Mouse (Mus musculus): ENCODE results near the gene Jmjd1c.
A peak's percentile ranks its signal among the peaks of the same experiment; 100 is the strongest.
"Not testable (repeated sequence)": the region's sequence is repeated elsewhere in the genome, so short reads cannot be mapped to it uniquely, and the experiment has no call there.

Gene Jmjd1c

GRCm38 (mm10) chr10:67100831-67101251 lies 4.9 kb downstream of the Jmjd1c start:
- peak; percentile 69 for DNase-seq (ENCODE audit: low read depth, low spot score)

DNA sequence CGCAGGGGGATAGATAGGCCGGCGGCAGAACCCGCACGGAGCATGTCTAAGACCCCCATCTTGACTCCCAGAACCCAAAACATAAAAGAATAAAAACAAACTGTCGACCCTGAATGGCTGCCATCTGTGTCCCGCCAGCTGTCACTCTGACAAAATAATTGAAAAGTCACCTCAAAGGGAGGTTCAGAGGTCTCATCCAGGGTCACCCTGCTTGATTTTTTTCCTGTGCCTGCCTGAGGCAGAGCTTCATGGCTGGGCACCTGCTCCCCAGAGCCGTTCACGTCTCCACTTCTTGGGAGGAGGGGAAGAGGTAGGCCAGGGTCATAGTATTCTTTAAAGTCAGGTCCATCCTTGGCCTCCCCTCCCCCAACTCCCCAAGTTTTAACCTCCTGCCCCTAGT lies 8.6 kb downstream of the Jmjd1c start:
- DNase-seq (ENCODE audit: low read depth, low spot score), result no peak

- no peak for DNase-seq (ENCODE audit: low read depth, low spot score)
Observed at GRCm38 (mm10) chr10:67105331-67106217, 9.6 kb downstream of the Jmjd1c start.

DNA sequence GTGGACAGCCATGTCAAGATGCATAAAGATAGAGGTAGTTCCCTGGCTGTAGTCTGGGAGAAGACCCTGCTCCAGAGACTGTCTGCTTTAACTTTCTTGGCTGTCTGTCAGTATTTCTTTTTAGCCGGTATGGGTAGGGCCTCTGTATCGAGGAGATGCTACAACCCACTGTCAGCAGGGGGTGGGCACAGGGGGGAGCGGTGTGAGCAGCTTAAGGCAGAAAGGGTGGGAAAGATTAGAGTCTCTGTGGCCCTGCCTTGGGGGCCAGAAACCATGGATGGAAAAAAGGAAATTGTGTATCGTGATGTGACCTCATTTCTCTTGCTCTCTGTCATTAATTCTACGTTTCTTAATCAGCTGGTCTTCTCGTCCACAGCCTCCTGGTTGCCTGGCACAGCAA lies 10.5 kb downstream of the Jmjd1c start:
- no peak for DNase-seq (ENCODE audit: low read depth, low spot score)

DNA sequence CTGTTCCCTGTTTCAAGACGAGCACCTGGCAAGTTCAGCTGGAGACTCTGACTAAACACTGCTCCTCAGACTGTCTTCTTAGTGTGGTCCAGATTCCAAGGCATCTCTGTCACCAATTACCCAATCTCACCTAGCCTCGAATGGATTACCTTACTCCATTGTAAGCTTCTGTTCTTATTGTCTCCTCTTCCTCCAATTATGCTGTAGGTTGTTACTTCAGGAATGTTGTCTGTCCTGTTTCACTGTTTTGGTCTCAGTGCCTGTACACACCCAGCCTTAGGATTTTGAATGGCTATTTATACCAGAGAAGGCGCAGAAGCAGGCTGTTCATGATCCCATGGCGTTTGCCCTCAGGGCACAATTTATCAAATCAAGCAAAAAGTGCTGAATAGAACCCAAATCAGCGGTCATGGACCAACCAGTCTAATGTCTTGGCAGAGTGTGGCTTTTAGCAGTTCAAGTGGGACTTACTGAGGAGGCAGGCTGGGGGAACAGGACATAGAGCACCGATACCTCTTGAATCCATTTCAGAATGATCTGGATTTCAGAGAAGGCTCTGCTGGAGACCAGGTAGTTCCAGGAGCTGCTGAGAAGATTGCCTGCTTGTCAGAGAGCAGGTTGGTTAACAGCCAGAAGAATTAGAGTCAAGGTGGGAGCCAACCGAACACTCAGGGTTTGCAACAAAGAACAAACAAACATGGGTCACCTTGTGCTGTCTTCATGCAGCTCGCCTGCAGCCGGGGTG lies 11.3 kb downstream of the Jmjd1c start:
- no peak for DNase-seq (ENCODE audit: low read depth, low spot score)

- DNase-seq (ENCODE audit: low read depth, low spot score), result no peak
Observed at GRCm38 (mm10) chr10:67108096-67108495, 12.2 kb downstream of the Jmjd1c start.

DNA sequence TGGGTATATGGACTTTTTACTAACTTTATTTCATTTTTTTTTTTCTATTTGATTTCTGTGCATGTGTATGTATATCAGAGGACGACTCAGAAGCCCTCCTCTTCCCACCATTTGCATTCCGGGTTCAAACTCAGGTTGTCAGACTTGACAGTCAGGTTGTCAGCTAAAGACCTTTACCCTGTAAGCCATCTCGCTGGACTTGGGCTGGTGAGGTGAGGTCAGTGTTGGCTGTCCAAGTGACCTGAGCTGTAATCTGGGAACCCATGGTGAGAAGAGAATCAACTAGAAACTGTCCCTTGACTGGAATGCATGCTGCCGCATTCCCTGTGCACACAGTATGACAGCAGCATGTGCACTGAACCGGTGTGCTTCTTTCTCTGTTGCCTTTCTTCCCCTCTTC lies 13.7 kb downstream of the Jmjd1c start:
- DNase-seq (ENCODE audit: low read depth, low spot score), result no peak

DNA sequence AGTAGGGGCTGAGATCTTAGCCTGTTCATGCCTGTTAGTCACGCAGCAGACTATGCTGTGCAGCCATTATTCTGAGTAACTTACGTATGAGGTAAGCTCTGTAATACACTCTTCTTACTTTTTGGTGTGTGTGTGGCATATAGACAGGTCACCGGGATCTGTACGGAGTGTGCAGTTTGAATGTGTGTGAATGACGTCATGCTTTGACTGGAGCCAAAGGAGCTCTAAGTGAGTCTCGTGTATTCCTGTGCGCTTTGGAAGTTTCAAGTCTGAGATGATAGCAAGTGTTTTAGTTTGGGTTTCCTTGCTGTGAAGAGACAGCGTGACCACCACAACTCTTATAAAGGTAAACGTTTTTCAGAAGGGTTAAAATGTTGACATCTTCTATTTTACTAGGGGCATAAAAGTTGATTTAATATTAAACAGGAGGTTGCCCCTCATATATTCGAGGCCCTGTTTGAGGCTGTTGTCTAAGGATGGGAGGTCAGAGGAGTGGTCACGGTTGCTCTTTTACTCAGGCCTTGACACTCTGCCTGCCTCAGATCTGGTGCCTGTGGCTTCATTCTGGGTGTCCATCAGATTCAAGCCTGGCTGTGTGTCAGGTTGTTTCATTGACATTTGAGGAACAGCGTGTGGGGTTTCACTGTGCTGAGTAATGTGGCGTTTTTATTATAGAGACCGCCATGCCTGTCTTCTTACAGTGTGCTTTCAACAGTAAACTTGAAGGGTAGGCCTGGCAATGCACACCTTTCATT lies 15.3 kb downstream of the Jmjd1c start:
- DNase-seq (ENCODE audit: low read depth, low spot score), result no peak

DNA sequence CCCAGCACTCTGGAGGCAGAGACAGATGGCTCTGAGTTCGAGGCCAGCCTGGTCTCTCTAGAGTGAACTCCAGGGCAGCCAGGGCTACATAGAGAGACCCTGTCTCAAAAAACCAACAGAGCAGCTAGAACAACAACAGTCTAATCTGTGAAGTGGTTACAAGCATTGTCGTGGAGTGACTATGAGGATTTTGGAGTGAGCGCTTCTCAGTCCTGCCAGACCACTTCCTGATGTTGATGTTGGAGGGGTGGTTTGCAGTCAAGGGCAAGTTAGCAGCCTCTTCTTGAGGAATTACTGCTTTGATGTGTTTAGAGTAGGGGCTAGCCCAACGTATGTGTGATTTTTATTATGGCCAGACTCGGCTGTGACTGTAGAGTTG lies 15.9 kb downstream of the Jmjd1c start:
- peak; percentile 42 for DNase-seq (ENCODE audit: low read depth, low spot score)

DNA sequence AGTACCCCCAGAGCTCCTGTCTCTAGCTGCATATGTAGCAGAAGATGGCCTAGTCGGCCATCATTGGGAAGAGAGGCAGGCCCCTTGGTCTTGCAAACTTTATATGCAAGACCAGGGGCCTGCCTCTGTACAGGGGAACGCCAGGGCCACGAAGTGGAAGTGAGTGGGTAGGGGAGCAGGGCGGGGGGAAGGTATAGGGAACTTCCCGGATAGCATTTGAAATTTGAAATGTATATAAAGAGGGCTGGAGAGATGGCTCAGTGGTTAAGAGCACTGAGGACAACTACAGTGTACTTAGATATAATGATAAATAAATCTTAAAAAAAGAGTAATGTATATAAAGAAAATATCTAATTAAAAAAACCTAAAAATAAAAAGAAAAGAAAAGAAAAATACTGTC lies 17.0 kb downstream of the Jmjd1c start:
- DNase-seq (ENCODE audit: low read depth, low spot score), result not testable (repeated sequence)

GRCm38 (mm10) chr10:67113833-67114232 lies 17.9 kb downstream of the Jmjd1c start:
- DNase-seq (ENCODE audit: low read depth, low spot score), result no peak

GRCm38 (mm10) chr10:67115115-67115514 lies 19.2 kb downstream of the Jmjd1c start:
- no peak for DNase-seq (ENCODE audit: low read depth, low spot score)

GRCm38 (mm10) chr10:67115666-67116091 lies 19.8 kb downstream of the Jmjd1c start:
- DNase-seq (ENCODE audit: low read depth, low spot score), result no peak

DNA sequence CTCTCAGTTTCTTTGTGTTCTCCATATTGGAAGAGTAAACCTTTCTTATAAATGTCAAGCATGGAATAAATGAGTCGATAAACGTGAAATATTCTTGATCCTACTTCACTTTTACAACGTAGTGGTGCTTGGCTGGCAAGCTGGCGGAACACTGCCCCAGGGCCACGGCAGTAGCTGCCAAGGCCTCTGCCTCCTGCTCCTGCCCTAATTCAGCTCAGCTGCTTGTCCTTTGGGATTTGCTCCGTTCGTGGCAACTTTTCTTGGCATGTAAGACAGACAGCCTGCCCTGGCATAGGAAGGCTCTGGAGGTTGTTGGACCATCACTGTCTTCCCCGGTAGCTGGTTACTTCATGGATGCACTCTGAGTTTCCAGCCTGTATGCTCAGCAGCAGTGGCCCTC lies 20.3 kb downstream of the Jmjd1c start:
- no peak for DNase-seq (ENCODE audit: low read depth, low spot score)

- no peak for DNase-seq (ENCODE audit: low read depth, low spot score)
Observed at GRCm38 (mm10) chr10:67119291-67119690, 23.4 kb downstream of the Jmjd1c start.

GRCm38 (mm10) chr10:67120180-67120579 lies 24.3 kb downstream of the Jmjd1c start:
- no peak for DNase-seq (ENCODE audit: low read depth, low spot score)

DNA sequence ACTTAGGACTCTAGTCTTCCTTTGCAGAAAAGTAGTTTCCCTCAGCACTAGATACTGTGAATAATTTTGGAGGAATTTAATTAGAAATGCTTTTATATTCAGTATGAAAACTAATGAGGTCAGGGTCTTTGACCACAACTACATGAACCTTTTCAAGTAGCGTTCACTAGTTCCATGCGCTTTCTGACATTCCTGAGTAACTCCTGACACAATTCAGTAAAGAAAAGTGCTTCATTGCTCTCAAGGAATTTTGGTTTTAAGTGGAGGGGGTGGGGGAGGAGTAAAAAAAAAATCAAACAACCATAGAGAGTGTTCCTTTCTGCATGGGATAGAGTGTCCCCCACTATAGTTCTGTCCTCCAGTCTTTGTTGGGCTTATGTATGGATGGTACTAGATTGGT lies 24.7 kb downstream of the Jmjd1c start:
- DNase-seq (ENCODE audit: low read depth, low spot score), result no peak

DNA sequence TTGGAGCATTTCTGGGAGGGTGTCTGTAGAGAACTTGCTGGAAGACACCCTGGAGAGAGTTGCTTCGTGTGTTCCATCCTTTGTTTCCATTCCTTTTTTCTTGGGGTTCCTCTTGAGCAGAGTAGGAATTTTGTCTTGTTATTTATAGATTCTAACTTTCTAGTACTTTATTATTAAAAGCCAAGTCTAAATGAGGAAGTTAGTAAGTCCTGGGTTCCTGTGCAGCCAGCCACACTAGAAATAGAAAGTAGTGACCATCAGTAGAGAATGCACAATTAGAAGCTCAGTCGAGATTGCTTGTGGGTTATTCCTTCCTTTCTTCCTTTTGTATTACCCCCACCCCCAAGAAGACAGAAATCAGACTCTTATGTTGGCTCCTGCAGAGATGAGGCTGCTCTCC lies 27.8 kb downstream of the Jmjd1c start:
- DNase-seq (ENCODE audit: low read depth, low spot score), result no peak

DNA sequence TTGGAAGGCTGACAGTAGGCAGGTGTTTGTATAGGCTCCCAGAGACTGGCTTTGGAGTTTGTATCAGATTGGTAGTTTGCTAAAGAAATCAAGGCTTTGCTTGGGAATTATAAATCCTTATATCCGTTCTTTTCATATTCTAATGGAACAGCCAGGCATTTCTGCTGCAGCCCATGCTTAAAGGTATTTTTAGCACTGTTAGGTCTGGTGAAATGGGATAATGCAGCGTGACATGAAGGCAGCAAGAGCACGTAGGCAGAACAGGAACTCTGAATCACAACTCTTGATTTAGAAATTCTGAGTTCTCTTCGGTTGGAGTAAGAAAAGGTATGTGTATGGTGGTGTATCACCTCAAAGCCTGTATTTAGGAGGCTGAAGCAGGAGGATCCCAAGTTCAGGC lies 28.2 kb downstream of the Jmjd1c start:
- no peak for DNase-seq (ENCODE audit: low read depth, low spot score)

DNA sequence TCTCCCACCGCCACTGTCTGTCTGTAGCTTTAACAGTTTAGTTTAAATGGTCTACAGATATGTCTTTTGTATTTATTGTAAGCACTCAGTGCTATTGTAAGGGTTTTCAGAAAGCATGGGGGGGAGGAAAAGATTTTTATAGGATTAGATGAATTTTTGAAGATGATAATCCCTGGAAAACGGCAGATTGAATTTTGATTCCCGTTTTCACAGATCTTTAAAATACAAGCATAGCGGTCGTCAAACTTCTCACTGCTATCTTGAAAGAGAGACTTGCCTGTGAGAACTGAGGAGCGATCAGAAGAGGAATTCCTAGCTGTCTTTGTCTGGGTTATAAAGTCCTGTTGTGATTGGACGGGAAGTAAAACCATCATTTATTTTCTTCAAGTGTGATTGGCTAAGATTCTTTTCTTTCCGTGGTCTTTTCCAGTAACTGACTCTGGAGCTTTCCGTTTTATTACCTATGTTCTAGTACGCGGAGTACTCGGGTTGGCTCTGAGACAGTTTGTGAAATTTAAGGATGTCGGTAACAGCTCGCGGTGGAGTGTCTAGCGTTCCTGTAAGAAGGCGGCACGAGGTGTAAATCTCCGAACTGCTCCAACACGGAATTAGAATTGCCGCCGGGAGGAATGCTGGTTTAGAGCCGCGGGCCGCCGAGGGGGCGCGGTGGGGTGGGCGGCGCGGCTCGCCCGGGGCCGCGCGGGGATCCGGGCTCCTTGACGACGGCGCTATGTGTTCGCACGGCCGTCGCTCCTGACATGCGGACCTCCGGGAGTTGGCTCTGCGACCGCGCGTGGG lies 30.3 kb downstream of the Jmjd1c start:
- peak; percentile 39 for DNase-seq (ENCODE audit: low read depth, low spot score)

Measured in CD4-positive helper T cell, adult 2 months (primary cell).